Mouse (Mus musculus) E14TG2a.4 (cell line): ENCODE results near the gene Tsc22d1.

Source experiments
- H3K27me3 ChIP-seq: 2 replicates; pipeline ENCODE4 v1.6.1; 2014; ENCODE audit warnings: low read length, control low read depth; ENCODE audit not compliant: insufficient read depth
- H3K36me3 ChIP-seq: 2 replicates; pipeline ENCODE4 v1.6.1; 2014; ENCODE audit warnings: low read length, control low read depth; ENCODE audit not compliant: insufficient read depth
- H3K4me1 ChIP-seq: replicated peaks from 2 replicates; pipeline ENCODE4 v1.6.1; 2014; ENCODE audit warnings: low read depth, low read length, control low read depth
- H3K4me3 ChIP-seq: replicated peaks from 2 replicates; pipeline ENCODE4 v1.5.1; 2014; ENCODE audit warnings: mild to moderate bottlenecking, low read length
- H3K9me3 ChIP-seq: 2 replicates; pipeline ENCODE4 v1.6.1; 2014; ENCODE audit warnings: low read length, control low read depth
- CTCF ChIP-seq: conservative IDR thresholded peaks from 2 replicates; pipeline ENCODE4 v1.5.1; 2014; ENCODE audit warnings: low read length
- NANOG ChIP-seq: IDR thresholded peaks from 2 replicates; pipeline ENCODE4 v1.6.1; 2014; ENCODE audit warnings: borderline replicate concordance, low read length, mixed read lengths
- POU5F1 ChIP-seq: IDR thresholded peaks from 2 replicates; pipeline ENCODE4 v1.6.1; 2014; ENCODE audit warnings: low read length, borderline replicate concordance

The Tsc22d1 gene

GRCm38 (mm10) chr14:76414862-76415780 is at the start of gene Tsc22d1:
TSS of gene Tsc22d1 (plus strand) at chr14:76414961.
- peaks cover 50% of the 10 kb centered on the region for H3K4me1 ChIP-seq
- no peak for TF ChIP-seq POU5F1
- peaks cover 12% of the 10 kb centered on the region for H3K27me3 ChIP-seq
- H3K36me3 ChIP-seq, result peaks cover 37% of the 10 kb centered on the region
- peak within 1 kb of the TSS; percentile 88 for H3K4me3 ChIP-seq
- H3K9me3 ChIP-seq, result no peaks in the 10 kb centered on the region

- Histone ChIP-seq H3K27me3 (no peaks in the 10 kb centered on the region), H3K36me3 (no peaks in the 10 kb centered on the region), H3K4me1 (no peaks in the 10 kb centered on the region), H3K4me3 (no peak overlapping the region), H3K9me3 (peaks cover 18% of the 10 kb centered on the region)
- TF ChIP-seq POU5F1 (no peak), NANOG (no peak), CTCF (no peak)
Observed at GRCm38 (mm10) chr14:76373638-76374037, 41.1 kb upstream of the Tsc22d1 start.

- Histone ChIP-seq H3K9me3 (peaks cover 18% of the 10 kb centered on the region), H3K36me3 (no peaks in the 10 kb centered on the region), H3K27me3 (peaks cover 2% of the 10 kb centered on the region; the same call in 1 of the 2 replicates), H3K4me1 (no peaks in the 10 kb centered on the region), H3K4me3 (no peak overlapping the region)
- no peak for TF ChIP-seq POU5F1
- no peak for TF ChIP-seq CTCF
- TF ChIP-seq NANOG, result no peak
Observed at GRCm38 (mm10) chr14:76374601-76375000, 40.2 kb upstream of the Tsc22d1 start.

GRCm38 (mm10) chr14:76376561-76376960 is 38.2 kb upstream of the Tsc22d1 start:
- H3K36me3 ChIP-seq, result no peaks in the 10 kb centered on the region
- peaks cover 3% of the 10 kb centered on the region for H3K9me3 ChIP-seq
- H3K4me1 ChIP-seq, result no peaks in the 10 kb centered on the region
- peaks cover 2% of the 10 kb centered on the region; the same call in 1 of the 2 replicates for H3K27me3 ChIP-seq
- TF ChIP-seq POU5F1, result no peak
- no peak for TF ChIP-seq CTCF
- no peak for TF ChIP-seq NANOG
- no peak overlapping the region for H3K4me3 ChIP-seq

GRCm38 (mm10) chr14:76379411-76379810 is 35.4 kb upstream of the Tsc22d1 start:
- Histone ChIP-seq H3K4me3 (no peak overlapping the region), H3K36me3 (no peaks in the 10 kb centered on the region), H3K4me1 (no peaks in the 10 kb centered on the region), H3K9me3 (no peaks in the 10 kb centered on the region), H3K27me3 (peaks cover 2% of the 10 kb centered on the region; the same call in 1 of the 2 replicates)
- TF ChIP-seq NANOG (no peak), CTCF (no peak), POU5F1 (no peak)

- Histone ChIP-seq H3K9me3 (peaks cover 35% of the 10 kb centered on the region), H3K36me3 (peaks cover 7% of the 10 kb centered on the region; the same call in 1 of the 2 replicates), H3K4me1 (peaks cover 27% of the 10 kb centered on the region), H3K27me3 (no peaks in the 10 kb centered on the region), H3K4me3 (no peak overlapping the region)
- TF ChIP-seq POU5F1, result peak; percentile 76; the same call in 1 of the 2 replicates
- TF ChIP-seq CTCF, result no peak
- peak; percentile 67; the same call in 1 of the 2 replicates for TF ChIP-seq NANOG
Observed at GRCm38 (mm10) chr14:76388025-76388424, 26.7 kb upstream of the Tsc22d1 start.

- Histone ChIP-seq H3K27me3 (no peaks in the 10 kb centered on the region), H3K36me3 (no peaks in the 10 kb centered on the region), H3K4me3 (no peak overlapping the region), H3K4me1 (no peaks in the 10 kb centered on the region), H3K9me3 (peaks cover 43% of the 10 kb centered on the region)
- TF ChIP-seq POU5F1, result no peak
Observed at GRCm38 (mm10) chr14:76398251-76398650, 16.5 kb upstream of the Tsc22d1 start.

GRCm38 (mm10) chr14:76402574-76402973 is 12.2 kb upstream of the Tsc22d1 start:
- no peaks in the 10 kb centered on the region for H3K36me3 ChIP-seq
- H3K4me3 ChIP-seq, result no peak overlapping the region
- peaks cover 2% of the 10 kb centered on the region; the same call in 1 of the 2 replicates for H3K9me3 ChIP-seq
- TF ChIP-seq CTCF, result no peak
- no peak for TF ChIP-seq POU5F1
- TF ChIP-seq NANOG, result no peak
- H3K27me3 ChIP-seq, result no peaks in the 10 kb centered on the region
- no peaks in the 10 kb centered on the region for H3K4me1 ChIP-seq

- peaks cover 13% of the 10 kb centered on the region for H3K4me1 ChIP-seq
- no peak for TF ChIP-seq POU5F1
- TF ChIP-seq NANOG, result no peak
- TF ChIP-seq CTCF, result no peak
- H3K4me3 ChIP-seq, result no peak overlapping the region
- H3K36me3 ChIP-seq, result no peaks in the 10 kb centered on the region
- H3K9me3 ChIP-seq, result no peaks in the 10 kb centered on the region
- H3K27me3 ChIP-seq, result no peaks in the 10 kb centered on the region
Observed at GRCm38 (mm10) chr14:76409111-76409510, 5.7 kb upstream of the Tsc22d1 start.
